In genomic region chr19:28995366-28995765, GRCm38 (mm10) we compare ENCODE assay signal across 21 mouse cellular contexts. TPM values are rescaled to one million over a fixed set of nuclear protein-coding genes. Genes with fewer than 3 reads are reported as not detected.
DNase-seq lines count a peak whose midpoint lies in the region; ATAC-seq and TF ChIP-seq lines count a peak whose summit lies in the region.
"Had no signal": no experiment of that assay in that cellular context is flagged by ENCODE, and none has a peak within 500 bp of the region (broad histone marks: within the 10 kb centered on the region; RNA-seq: fewer than 3 reads in every experiment).

No protein-coding gene starts in this region.

- no peak for ATAC-seq in hindbrain, postnatal 0 days
- ATAC-seq in hindbrain, embryonic 16.5 days = no peak
- 0 out of 2 replicates have a peak, but pooled peaks have one; percentile 34 for ATAC-seq in granulocyte monocyte progenitor cell, adult 5-6 weeks (replicated peaks; ENCODE audit: poor library complexity, severe bottlenecking)
- ATAC-seq in stomach, embryonic 16.5 days (ENCODE audit: insufficient read depth, low FRiP score) = no peak
- ATAC-seq: intestine, postnatal 0 days had no signal

- H3K9ac ChIP-seq in hindbrain, postnatal 0 days (replicated peaks; ENCODE audit: low read length) = no peak overlapping the region
- H3K9ac ChIP-seq in hindbrain, embryonic 16.5 days (ENCODE audit: low read depth, low read length) = no peak overlapping the region
- no peak overlapping the region for H3K9ac ChIP-seq in stomach, embryonic 16.5 days (ENCODE audit: low read length)
- H3K9ac ChIP-seq: embryonic facial prominence, embryonic 13.5 days; kidney, embryonic 15.5 days; limb, embryonic 13.5 days; liver, embryonic 13.5 days; lung, embryonic 14.5 days; neural tube, embryonic 12.5 days had no signal

- H3K27ac ChIP-seq in hindbrain, postnatal 0 days = peak overlapping the region; percentile 70
- no peak overlapping the region for H3K27ac ChIP-seq in hindbrain, embryonic 16.5 days (ENCODE audit: low read depth, low read length)
- peak overlapping the region; percentile 64; the same call in 1 of the 2 replicates for H3K27ac ChIP-seq in stomach, embryonic 16.5 days (ENCODE audit: low read length)
- no peak overlapping the region for H3K27ac ChIP-seq in forebrain, embryonic 10.5 days
- H3K27ac ChIP-seq: embryonic facial prominence, embryonic 13.5 days; kidney, embryonic 15.5 days; limb, embryonic 13.5 days; liver, embryonic 13.5 days; neural tube, embryonic 12.5 days had no signal

- intact Hi-C loops in heart, postnatal 14 days (cut with DNase I) = no loop called here

- no peaks in the 10 kb centered on the region for H3K27me3 ChIP-seq in hindbrain, postnatal 0 days (ENCODE audit: insufficient read depth, low read length)
- H3K27me3 ChIP-seq in hindbrain, embryonic 16.5 days (replicated peaks; ENCODE audit: control insufficient read depth, insufficient read depth, low read length) = no peaks in the 10 kb centered on the region
- no peaks in the 10 kb centered on the region for H3K27me3 ChIP-seq in stomach, embryonic 16.5 days (ENCODE audit: control insufficient read depth, insufficient read depth, low read length)
- no peaks in the 10 kb centered on the region for H3K27me3 ChIP-seq in forebrain, embryonic 10.5 days (ENCODE audit: poor library complexity, severe bottlenecking)
- H3K27me3 ChIP-seq: embryonic facial prominence, embryonic 13.5 days; kidney, embryonic 15.5 days; limb, embryonic 13.5 days; liver, embryonic 13.5 days; neural tube, embryonic 12.5 days had no signal

- 0 out of 2 replicates have a peak, but pooled peaks cover 3% of the 10 kb centered on the region for H3K4me1 ChIP-seq in hindbrain, postnatal 0 days (ENCODE audit: insufficient read depth, low read length)
- H3K4me1 ChIP-seq in hindbrain, embryonic 16.5 days (ENCODE audit: control insufficient read depth, insufficient read depth, low read depth, low read length) = peaks cover 8% of the 10 kb centered on the region
- H3K4me1 ChIP-seq in stomach, embryonic 16.5 days (ENCODE audit: control insufficient read depth, insufficient read depth, low read length) = peaks cover 9% of the 10 kb centered on the region; the same call in 1 of the 2 replicates
- H3K4me1 ChIP-seq in forebrain, embryonic 10.5 days = peaks cover 9% of the 10 kb centered on the region

- peak; percentile 63 for DNase-seq in heart, adult 11 months
- no peak for DNase-seq in heart, postnatal 14 days
- no peak for DNase-seq in hindbrain, postnatal 0 days (ENCODE audit: low spot score)
- DNase-seq in forebrain, embryonic 10.5 days (ENCODE audit: extremely low spot score, low spot score) = no peak
- DNase-seq: adrenal gland, postnatal 10 days; gastrocnemius, postnatal 25 days; kidney, postnatal 4 days; liver, embryonic 13.5 days; lung, embryonic 14.5 days; spleen, adult 18-20 months; thymus, adult 2 months had no signal

- H3K4me2 ChIP-seq in hindbrain, postnatal 0 days (ENCODE audit: low read depth, low read length) = 0 out of 2 replicates have a peak overlapping the region, but pooled peaks have one; percentile 11
- no peak overlapping the region for H3K4me2 ChIP-seq in hindbrain, embryonic 16.5 days (ENCODE audit: low read length)
- no peak overlapping the region for H3K4me2 ChIP-seq in stomach, embryonic 16.5 days (ENCODE audit: low read depth, low read length)
- H3K4me2 ChIP-seq: embryonic facial prominence, embryonic 13.5 days; heart, embryonic 11.5 days; kidney, embryonic 15.5 days; limb, embryonic 13.5 days; liver, embryonic 13.5 days; lung, embryonic 14.5 days; neural tube, embryonic 12.5 days had no signal

- TF ChIP-seq CTCF in hindbrain, postnatal 0 days (IDR thresholded peaks at IDR 0.05; ENCODE audit: low read depth) = no peak

- 86% methylated on average over 5 of the region's 5 CpGs for WGBS in hindbrain, postnatal 0 days
- WGBS in hindbrain, embryonic 16.5 days = 83% methylated on average over 5 of the region's 5 CpGs
- WGBS in stomach, embryonic 16.5 days = 83% methylated on average over 5 of the region's 5 CpGs
- WGBS in forebrain, embryonic 10.5 days = 95% methylated on average over 5 of the region's 5 CpGs

- 0 out of 2 replicates have a peak, but pooled peaks cover 11% of the 10 kb centered on the region for H3K36me3 ChIP-seq in hindbrain, postnatal 0 days (ENCODE audit: insufficient read depth, low read length)
- H3K36me3 ChIP-seq in hindbrain, embryonic 16.5 days (ENCODE audit: control insufficient read depth, insufficient read depth, low read length) = peaks cover 6% of the 10 kb centered on the region; the same call in 1 of the 2 replicates
- H3K36me3 ChIP-seq in stomach, embryonic 16.5 days (ENCODE audit: control insufficient read depth, insufficient read depth, low read length) = peaks cover 22% of the 10 kb centered on the region
- peaks cover 78% of the 10 kb centered on the region for H3K36me3 ChIP-seq in forebrain, embryonic 10.5 days (replicated peaks)

- H3K4me3 ChIP-seq in hindbrain, postnatal 0 days (ENCODE audit: low read length) = no peak overlapping the region
- H3K4me3 ChIP-seq in hindbrain, embryonic 16.5 days (ENCODE audit: low read length) = no peak overlapping the region
- H3K4me3 ChIP-seq in stomach, embryonic 16.5 days (replicated peaks; ENCODE audit: low read length) = no peak overlapping the region
- no peak overlapping the region for H3K4me3 ChIP-seq in forebrain, embryonic 10.5 days
- H3K4me3 ChIP-seq: embryonic facial prominence, embryonic 13.5 days; kidney, embryonic 15.5 days; limb, embryonic 13.5 days; liver, embryonic 13.5 days; neural tube, embryonic 12.5 days had no signal

- no peaks in the 10 kb centered on the region for H3K9me3 ChIP-seq in hindbrain, postnatal 0 days (ENCODE audit: low read length)
- H3K9me3 ChIP-seq in hindbrain, embryonic 16.5 days (ENCODE audit: control insufficient read depth, low read length) = no peaks in the 10 kb centered on the region
- H3K9me3 ChIP-seq in stomach, embryonic 16.5 days (replicated peaks; ENCODE audit: control insufficient read depth, low read length) = no peaks in the 10 kb centered on the region
- H3K9me3 ChIP-seq in forebrain, embryonic 10.5 days = no peaks in the 10 kb centered on the region
- H3K9me3 ChIP-seq: embryonic facial prominence, embryonic 13.5 days; kidney, embryonic 15.5 days; limb, embryonic 13.5 days; liver, embryonic 13.5 days; neural tube, embryonic 12.5 days had no signal

RNA-seq across cellular contexts. Expression of gene Cdc37l1, which starts 5.2 kb away (rescaled TPM):
- total RNA-seq in heart, postnatal 14 days (2021) = 10 to 100 TPM; 67.5 to 74.0 TPM
- total RNA-seq in hindbrain, postnatal 0 days (2014; rRNA removed) = 40.0 and 61.8 TPM in 2 replicates
- polyA plus RNA-seq in hindbrain, postnatal 0 days (2015; fragmentation: Nextera tagmentation; extraction: Ambion mirVana) = 34.6 and 36.2 TPM in 2 replicates
- polyA plus RNA-seq in hindbrain, embryonic 16.5 days (2015; fragmentation: Nextera tagmentation; extraction: Ambion mirVana) = 41.2 and 45.0 TPM in 2 replicates
- total RNA-seq in granulocyte monocyte progenitor cell, adult 5-6 weeks (2014; fragmentation: Nextera tagmentation) = 41.0 and 49.6 TPM in 2 replicates
- total RNA-seq in granulocyte monocyte progenitor cell, adult 5-6 weeks (2017) = 31.4 and 37.7 TPM in 2 replicates
- 34.8 and 38.4 TPM in 2 replicates for polyA plus RNA-seq in stomach, embryonic 16.5 days (2015; fragmentation: Nextera tagmentation; extraction: Ambion mirVana)
- 37.2 and 37.6 TPM in 2 replicates for polyA plus RNA-seq in forebrain, embryonic 10.5 days (2016; fragmentation: Nextera tagmentation; extraction: Ambion mirVana)

RNA-seq across cellular contexts. Expression of gene 4430402I18Rik, which starts 27.8 kb away (rescaled TPM):
- total RNA-seq in heart, postnatal 14 days (2021) = 10 to 100 TPM; 14.2 to 14.9 TPM
- 1.1 and 1.7 TPM in 2 replicates for total RNA-seq in hindbrain, postnatal 0 days (2014; rRNA removed)
- 2.4 and 3.0 TPM in 2 replicates for polyA plus RNA-seq in hindbrain, postnatal 0 days (2015; fragmentation: Nextera tagmentation; extraction: Ambion mirVana)
- polyA plus RNA-seq in hindbrain, embryonic 16.5 days (2015; fragmentation: Nextera tagmentation; extraction: Ambion mirVana) = 1.4 and 2.1 TPM in 2 replicates
- not detected in 2 replicates for total RNA-seq in granulocyte monocyte progenitor cell, adult 5-6 weeks (2014; fragmentation: Nextera tagmentation)
- 0.72 TPM in 1 of 2 replicates, not detected in the other for total RNA-seq in granulocyte monocyte progenitor cell, adult 5-6 weeks (2017)
- 0.54 and 0.74 TPM in 2 replicates for polyA plus RNA-seq in stomach, embryonic 16.5 days (2015; fragmentation: Nextera tagmentation; extraction: Ambion mirVana)
- polyA plus RNA-seq in forebrain, embryonic 10.5 days (2016; fragmentation: Nextera tagmentation; extraction: Ambion mirVana) = 0.25 and 0.46 TPM in 2 replicates
- total RNA-seq: hematopoietic stem cell, adult 5-6 weeks had no signal

RNA-seq across cellular contexts. Expression of gene Plpp6, which starts 31.6 kb away (rescaled TPM):
- 1 to 10 TPM; 6.1 to 6.2 TPM for total RNA-seq in heart, postnatal 14 days (2021)
- total RNA-seq in hindbrain, postnatal 0 days (2014; rRNA removed) = 20.9 and 21.6 TPM in 2 replicates
- 13.8 and 14.2 TPM in 2 replicates for polyA plus RNA-seq in hindbrain, postnatal 0 days (2015; fragmentation: Nextera tagmentation; extraction: Ambion mirVana)
- 11.7 and 13.6 TPM in 2 replicates for polyA plus RNA-seq in hindbrain, embryonic 16.5 days (2015; fragmentation: Nextera tagmentation; extraction: Ambion mirVana)
- total RNA-seq in granulocyte monocyte progenitor cell, adult 5-6 weeks (2014; fragmentation: Nextera tagmentation) = 8.8 and 9.9 TPM in 2 replicates
- 4.0 and 5.1 TPM in 2 replicates for total RNA-seq in granulocyte monocyte progenitor cell, adult 5-6 weeks (2017)
- polyA plus RNA-seq in stomach, embryonic 16.5 days (2015; fragmentation: Nextera tagmentation; extraction: Ambion mirVana) = 7.6 TPM in 2 replicates
- polyA plus RNA-seq in forebrain, embryonic 10.5 days (2016; fragmentation: Nextera tagmentation; extraction: Ambion mirVana) = 3.0 and 3.4 TPM in 2 replicates

RNA-seq across cellular contexts. Expression of gene Ak3, which starts 52.4 kb away (rescaled TPM):
- 10 to 100 TPM; 86.6 to 88.6 TPM for total RNA-seq in heart, postnatal 14 days (2021)
- total RNA-seq in hindbrain, postnatal 0 days (2014; rRNA removed) = 86.9 and 90.1 TPM in 2 replicates
- 67.4 and 71.2 TPM in 2 replicates for polyA plus RNA-seq in hindbrain, postnatal 0 days (2015; fragmentation: Nextera tagmentation; extraction: Ambion mirVana)
- 74.4 and 75.2 TPM in 2 replicates for polyA plus RNA-seq in hindbrain, embryonic 16.5 days (2015; fragmentation: Nextera tagmentation; extraction: Ambion mirVana)
- 41.2 and 51.0 TPM in 2 replicates for total RNA-seq in granulocyte monocyte progenitor cell, adult 5-6 weeks (2014; fragmentation: Nextera tagmentation)
- 20.5 and 27.8 TPM in 2 replicates for total RNA-seq in granulocyte monocyte progenitor cell, adult 5-6 weeks (2017)
- polyA plus RNA-seq in stomach, embryonic 16.5 days (2015; fragmentation: Nextera tagmentation; extraction: Ambion mirVana) = 118 and 125 TPM in 2 replicates
- 82.9 and 85.3 TPM in 2 replicates for polyA plus RNA-seq in forebrain, embryonic 10.5 days (2016; fragmentation: Nextera tagmentation; extraction: Ambion mirVana)

Comparison
In these comparisons a context has a peak if more than half of its experiments do, and no peak if none do; other contexts are left out.
1. H3K27ac ChIP-seq: peak in hindbrain, postnatal 0 days (single experiment) and stomach, embryonic 16.5 days (single experiment); none in hindbrain, embryonic 16.5 days (single experiment) and forebrain, embryonic 10.5 days (single experiment).